In genomic region chr4:44043182-44043581, GRCm38 (mm10) we compare ENCODE assay signal across 10 mouse cellular contexts. TPM values are rescaled to one million over a fixed set of nuclear protein-coding genes. Genes with fewer than 3 reads are reported as not detected.
"Had no signal": no experiment of that assay in that cellular context is flagged by ENCODE, and none has a peak within 500 bp of the region (broad histone marks: within the 10 kb centered on the region; RNA-seq: fewer than 3 reads in every experiment).

No protein-coding gene starts in this region.

RNA-seq across cellular contexts. Expression of gene Ccin, which starts 59.9 kb away (rescaled TPM):
- total RNA-seq: common myeloid progenitor, adult 5-6 weeks; gastrocnemius, adult 18-20 months; gastrocnemius, adult 2 months; gastrocnemius, adult 8-10 months; gastrocnemius, postnatal 25 days; gastrocnemius, postnatal 36 days; granulocyte monocyte progenitor cell, adult 5-6 weeks; heart, adult 18-20 months; heart, adult 2 months; heart, adult 8-10 months had no signal
